Mouse (Mus musculus): ENCODE measurements at regions not wholly inside any gene's neighbourhood (a gene's known extent, or its start where the extent isn't known, plus 50 kb on each side); places are given as distances from the start of the nearest gene placed in this dataset.
A peak's percentile ranks its signal among the peaks of the same experiment; 100 is the strongest.

DNA sequence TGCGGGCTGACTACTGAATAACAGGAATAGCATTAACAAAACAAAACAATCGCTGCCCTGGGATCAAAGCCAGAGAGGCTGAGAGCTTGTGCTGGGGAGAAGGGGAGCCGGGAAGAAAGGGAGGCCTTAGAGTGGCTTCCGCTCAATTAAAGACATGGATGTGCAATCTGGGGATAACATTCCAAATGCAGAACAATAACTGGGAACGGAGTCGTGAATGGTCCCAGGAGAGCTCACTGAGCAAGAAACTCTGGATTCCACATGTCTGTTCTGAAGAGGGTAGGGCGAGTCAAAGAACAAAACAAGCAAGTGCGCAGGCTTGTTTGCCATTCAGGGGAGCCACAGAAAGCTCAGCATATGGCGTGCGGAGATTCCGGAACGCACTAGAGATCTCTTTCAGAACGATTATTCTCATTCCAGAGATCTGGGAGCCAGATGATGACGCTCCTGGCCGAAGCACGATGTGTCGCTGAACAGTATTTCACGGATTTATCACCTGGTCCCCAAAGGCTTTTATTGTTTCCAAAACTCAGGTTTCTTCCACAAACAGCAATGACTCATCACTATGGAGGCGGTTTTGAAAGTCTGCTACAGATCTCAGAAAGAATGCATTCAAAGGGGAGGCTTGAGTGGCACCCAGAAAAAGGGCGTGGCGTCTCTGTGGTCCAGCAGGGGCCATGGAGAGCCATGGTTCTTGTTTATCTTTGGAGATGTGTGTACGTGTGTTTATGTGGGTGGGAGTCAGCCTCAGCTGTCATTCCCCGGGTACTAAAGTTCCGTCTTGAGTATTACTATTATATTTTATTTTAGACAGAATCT, 159.0 kb downstream of the Slc4a3 start:
- H3K27ac ChIP-seq: 0 out of 2 replicates have a peak overlapping the region, but pooled peaks have one; percentile 11
- no peak overlapping the region for H3K9ac ChIP-seq
- no peak for ATAC-seq (ENCODE audit: insufficient read depth, low FRiP score, low read depth)
- H3K36me3 ChIP-seq: no peaks in the 10 kb centered on the region
- 51% methylated on average over 24 of the region's 24 CpGs for WGBS
- H3K4me2 ChIP-seq: peak overlapping the region; percentile 11; the same call in 1 of the 2 replicates
- H3K4me3 ChIP-seq (replicated peaks): no peak overlapping the region
- H3K27me3 ChIP-seq (replicated peaks): no peaks in the 10 kb centered on the region
- no peaks in the 10 kb centered on the region for H3K9me3 ChIP-seq
- H3K4me1 ChIP-seq: no peaks in the 10 kb centered on the region

- Histone ChIP-seq H3K9ac (no peak overlapping the region), H3K4me3 (replicated peaks) (no peak overlapping the region), H3K27me3 (replicated peaks) (no peaks in the 10 kb centered on the region), H3K4me2 (no peak overlapping the region), H3K27ac (no peak overlapping the region), H3K9me3 (no peaks in the 10 kb centered on the region), H3K4me1 (no peaks in the 10 kb centered on the region), H3K36me3 (no peaks in the 10 kb centered on the region)
- no peak for ATAC-seq (ENCODE audit: insufficient read depth, low FRiP score, low read depth)
- 61% methylated on average over 9 of the region's 9 CpGs for WGBS
These were observed 160.1 kb downstream of the Slc4a3 start for GRCm38 (mm10) chr1:75706126-75706525.

DNA sequence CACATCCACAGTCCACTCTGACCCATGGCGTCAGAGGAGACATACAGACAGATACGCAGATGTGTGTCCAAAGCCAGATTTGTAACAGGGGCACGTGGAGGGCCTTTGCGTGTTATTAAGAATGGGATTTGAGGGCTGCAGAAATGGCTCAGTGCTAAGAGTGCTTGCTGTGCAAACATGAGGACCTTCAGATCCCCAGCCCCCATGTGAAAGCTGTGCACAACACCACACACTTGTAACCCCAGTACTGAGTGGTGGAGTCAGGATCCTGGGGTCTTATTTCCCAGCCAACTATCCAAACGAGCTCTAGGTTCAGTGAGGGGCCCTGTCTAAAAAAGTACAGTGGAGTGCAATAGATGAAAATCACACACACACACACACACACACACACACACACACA, 177.4 kb downstream of the Slc4a3 start:
- H3K9me3 ChIP-seq: no peaks in the 10 kb centered on the region
- no peaks in the 10 kb centered on the region for H3K27me3 ChIP-seq (replicated peaks)
- WGBS: 90% methylated on average over 5 of the region's 5 CpGs
- H3K4me3 ChIP-seq (replicated peaks): no peak overlapping the region
- H3K9ac ChIP-seq: no peak overlapping the region
- no peak for ATAC-seq (ENCODE audit: insufficient read depth, low FRiP score, low read depth)
- no peak overlapping the region for H3K4me2 ChIP-seq
- H3K36me3 ChIP-seq: no peaks in the 10 kb centered on the region; the same call in 1 of the 2 replicates
- no peaks in the 10 kb centered on the region for H3K4me1 ChIP-seq
- no peak overlapping the region for H3K27ac ChIP-seq

- Histone ChIP-seq H3K36me3 (no peaks in the 10 kb centered on the region; the same call in 1 of the 2 replicates), H3K9me3 (no peaks in the 10 kb centered on the region), H3K27ac (no peak overlapping the region), H3K4me1 (no peaks in the 10 kb centered on the region), H3K4me2 (no peak overlapping the region), H3K27me3 (replicated peaks) (no peaks in the 10 kb centered on the region), H3K9ac (no peak overlapping the region), H3K4me3 (replicated peaks) (no peak overlapping the region)
- no peak for ATAC-seq (ENCODE audit: insufficient read depth, low FRiP score, low read depth)
- 79% methylated on average over 2 of the region's 2 CpGs for WGBS
These were observed 179.3 kb downstream of the Slc4a3 start for GRCm38 (mm10) chr1:75725329-75725728.

DNA sequence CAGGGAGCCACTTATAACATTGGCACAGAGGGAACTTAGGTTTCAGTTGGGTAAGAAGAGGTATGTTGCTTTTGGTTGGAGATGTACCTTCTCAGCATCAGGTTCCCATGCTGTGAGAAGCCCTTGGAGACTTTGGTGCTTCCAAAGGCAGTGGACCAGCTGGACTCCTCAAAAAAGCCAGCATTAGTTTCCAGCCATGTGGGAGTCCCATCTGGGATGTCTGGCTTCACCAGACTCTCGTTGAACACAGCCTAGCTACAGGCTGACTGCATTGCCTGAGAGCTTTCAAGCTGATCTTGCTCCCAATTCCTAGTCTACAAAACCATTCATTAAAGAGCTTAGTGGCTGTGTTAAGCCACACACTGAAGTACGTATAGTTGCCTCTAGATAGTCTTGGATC, 182.8 kb downstream of the Slc4a3 start:
- Histone ChIP-seq H3K4me3 (replicated peaks) (no peak overlapping the region), H3K4me1 (no peaks in the 10 kb centered on the region), H3K9ac (no peak overlapping the region), H3K36me3 (no peaks in the 10 kb centered on the region; the same call in 1 of the 2 replicates), H3K9me3 (no peaks in the 10 kb centered on the region), H3K4me2 (no peak overlapping the region), H3K27me3 (replicated peaks) (no peaks in the 10 kb centered on the region), H3K27ac (no peak overlapping the region)
- WGBS: 69% methylated on average over 2 of the region's 2 CpGs
- no peak for ATAC-seq (ENCODE audit: insufficient read depth, low FRiP score, low read depth)

GRCm38 (mm10) chr1:75733791-75734190, 187.7 kb downstream of the Slc4a3 start:
- H3K4me2 ChIP-seq: no peak overlapping the region
- no peaks in the 10 kb centered on the region for H3K27me3 ChIP-seq (replicated peaks)
- WGBS: 33% methylated on average over 4 of the region's 4 CpGs
- H3K4me3 ChIP-seq (replicated peaks): no peak overlapping the region
- H3K36me3 ChIP-seq: no peaks in the 10 kb centered on the region
- H3K27ac ChIP-seq: no peak overlapping the region
- no peak for ATAC-seq (ENCODE audit: insufficient read depth, low FRiP score, low read depth)
- no peaks in the 10 kb centered on the region for H3K4me1 ChIP-seq
- no peaks in the 10 kb centered on the region for H3K9me3 ChIP-seq
- H3K9ac ChIP-seq: no peak overlapping the region

DNA sequence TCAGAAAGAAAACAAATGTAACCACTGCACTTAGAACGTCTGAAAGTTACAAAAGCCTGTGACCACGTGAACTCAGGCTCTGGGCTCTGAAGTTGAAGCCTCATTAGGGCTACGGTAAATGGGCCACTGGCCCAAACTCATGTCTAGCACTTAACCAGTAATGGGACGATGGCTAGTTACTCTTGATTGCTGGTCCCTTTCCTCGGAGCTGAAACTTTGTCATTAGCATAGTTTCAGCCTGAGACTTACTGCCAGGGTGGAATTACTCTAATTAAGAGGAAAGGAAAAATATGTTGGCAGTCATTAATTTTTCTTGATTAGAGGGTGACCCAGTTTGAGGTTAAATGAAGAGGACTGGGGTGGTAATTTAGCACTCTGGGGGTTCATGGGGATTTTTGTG, 192.6 kb downstream of the Slc4a3 start:
- no peaks in the 10 kb centered on the region for H3K36me3 ChIP-seq
- no peaks in the 10 kb centered on the region for H3K4me1 ChIP-seq
- H3K4me2 ChIP-seq: no peak overlapping the region
- no peak overlapping the region for H3K4me3 ChIP-seq (replicated peaks)
- H3K27ac ChIP-seq: no peak overlapping the region
- H3K9ac ChIP-seq: no peak overlapping the region
- H3K27me3 ChIP-seq (replicated peaks): no peaks in the 10 kb centered on the region
- no peaks in the 10 kb centered on the region for H3K9me3 ChIP-seq
- no peak for ATAC-seq (ENCODE audit: insufficient read depth, low FRiP score, low read depth)
- WGBS: 68% methylated on average over 5 of the region's 5 CpGs

DNA sequence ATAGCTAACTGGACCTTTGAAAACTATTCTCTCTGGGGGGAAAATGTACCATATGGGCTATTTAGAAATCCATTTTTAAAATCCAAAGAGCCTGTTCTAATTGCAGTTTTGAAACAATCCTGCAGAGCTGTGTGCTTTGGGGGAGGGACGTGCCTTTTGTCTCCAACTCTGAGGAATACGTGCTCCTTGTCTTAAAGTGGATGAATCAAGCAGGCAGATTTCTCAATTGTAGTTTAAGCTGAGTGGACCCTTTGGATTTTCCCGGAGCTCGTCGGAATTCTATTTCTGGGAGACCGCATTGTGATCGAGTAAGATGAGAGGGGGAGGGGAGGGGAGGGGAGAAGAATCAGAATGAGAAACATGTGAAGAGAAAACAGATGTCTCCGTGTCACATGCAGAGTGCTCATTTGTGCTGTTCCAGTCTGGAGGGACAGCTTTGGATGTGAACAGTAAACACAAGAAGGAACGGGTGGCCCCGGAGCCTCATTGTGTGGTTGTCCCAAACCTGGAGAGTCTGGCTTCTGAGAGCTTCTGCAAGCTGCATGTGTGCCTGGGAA, 203.7 kb downstream of the Slc4a3 start:
- Histone ChIP-seq H3K9me3 (no peaks in the 10 kb centered on the region), H3K9ac (no peak overlapping the region), H3K4me2 (no peak overlapping the region), H3K27ac (no peak overlapping the region), H3K4me1 (no peaks in the 10 kb centered on the region), H3K4me3 (replicated peaks) (no peak overlapping the region), H3K36me3 (no peaks in the 10 kb centered on the region), H3K27me3 (replicated peaks) (no peaks in the 10 kb centered on the region)
- 68% methylated on average over 10 of the region's 10 CpGs for WGBS
- no peak for ATAC-seq (ENCODE audit: insufficient read depth, low FRiP score, low read depth)

DNA sequence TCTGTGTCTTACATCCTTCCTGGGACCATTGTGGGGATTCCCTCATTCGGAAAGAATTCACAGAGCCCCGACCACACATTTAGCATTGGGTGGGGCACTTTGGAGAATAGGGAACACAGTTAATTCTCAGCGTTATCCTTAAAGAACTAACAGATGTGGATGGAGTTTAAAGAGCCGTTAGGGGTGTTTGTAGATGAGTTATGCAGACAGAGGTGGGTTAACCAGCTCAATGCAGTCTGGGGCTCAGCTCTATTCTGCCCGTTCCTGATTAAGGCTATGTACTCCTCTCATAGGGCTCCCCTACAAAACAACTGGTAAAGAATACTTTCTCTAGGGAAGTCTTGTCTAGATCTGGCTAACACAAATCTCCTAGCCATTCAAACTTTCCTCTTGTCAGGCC, 226.1 kb downstream of the Slc4a3 start:
- no peak for ATAC-seq (ENCODE audit: insufficient read depth, low FRiP score, low read depth)

DNA sequence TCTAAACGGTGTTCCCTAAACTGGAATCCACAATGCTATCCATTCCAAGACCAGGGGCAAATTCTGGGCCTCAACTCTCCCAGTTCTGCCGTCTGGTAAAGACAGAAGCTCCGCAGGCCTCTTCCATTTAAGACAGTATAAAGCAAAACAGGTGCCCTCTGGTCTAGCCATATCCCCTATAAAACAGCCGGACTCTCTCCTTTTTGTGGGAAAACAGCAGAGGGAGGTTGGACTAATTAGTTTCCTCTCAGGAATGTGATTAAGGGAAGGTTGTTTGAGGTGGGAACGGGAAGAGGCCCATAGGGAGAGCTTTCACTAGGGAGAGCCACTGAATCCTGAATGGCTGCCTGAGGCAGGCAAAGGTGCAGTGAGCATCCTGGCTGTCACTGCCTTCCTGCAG, 226.9 kb downstream of the Slc4a3 start:
- Histone ChIP-seq H3K36me3 (no peaks in the 10 kb centered on the region), H3K4me2 (no peak overlapping the region), H3K9me3 (no peaks in the 10 kb centered on the region), H3K9ac (no peak overlapping the region), H3K4me3 (replicated peaks) (no peak overlapping the region), H3K27me3 (replicated peaks) (no peaks in the 10 kb centered on the region), H3K4me1 (no peaks in the 10 kb centered on the region), H3K27ac (no peak overlapping the region)
- 73% methylated on average over 5 of the region's 5 CpGs for WGBS
- no peak for ATAC-seq (ENCODE audit: insufficient read depth, low FRiP score, low read depth)

More for the DNA sequence above, 226.1 kb downstream of the Slc4a3 start:
- H3K9me3 ChIP-seq: no peaks in the 10 kb centered on the region
- no peak overlapping the region for H3K4me3 ChIP-seq (replicated peaks)
- H3K9ac ChIP-seq: no peak overlapping the region
- H3K27me3 ChIP-seq (replicated peaks): no peaks in the 10 kb centered on the region
- no peaks in the 10 kb centered on the region for H3K36me3 ChIP-seq
- no peak overlapping the region for H3K4me2 ChIP-seq
- 61% methylated on average over 5 of the region's 5 CpGs for WGBS
- no peak overlapping the region for H3K27ac ChIP-seq
- H3K4me1 ChIP-seq: no peaks in the 10 kb centered on the region

GRCm38 (mm10) chr1:75778889-75779288, 232.8 kb downstream of the Slc4a3 start:
- 78% methylated on average over 8 of the region's 8 CpGs for WGBS
- H3K9me3 ChIP-seq: no peaks in the 10 kb centered on the region
- no peak for ATAC-seq (ENCODE audit: insufficient read depth, low FRiP score, low read depth)

GRCm38 (mm10) chr1:75783206-75783605, 237.1 kb downstream of the Slc4a3 start:
- WGBS: 78% methylated on average over 2 of the region's 2 CpGs
- Histone ChIP-seq H3K4me3 (replicated peaks) (no peak overlapping the region), H3K27me3 (replicated peaks) (no peaks in the 10 kb centered on the region), H3K4me2 (no peak overlapping the region), H3K9ac (no peak overlapping the region), H3K27ac (no peak overlapping the region), H3K36me3 (no peaks in the 10 kb centered on the region), H3K4me1 (no peaks in the 10 kb centered on the region), H3K9me3 (no peaks in the 10 kb centered on the region)
- ATAC-seq (ENCODE audit: insufficient read depth, low FRiP score, low read depth): no peak

More at GRCm38 (mm10) chr1:75778889-75779288, 232.8 kb downstream of the Slc4a3 start:
- Histone ChIP-seq H3K4me1 (no peaks in the 10 kb centered on the region), H3K27me3 (replicated peaks) (no peaks in the 10 kb centered on the region), H3K36me3 (no peaks in the 10 kb centered on the region), H3K4me3 (replicated peaks) (no peak overlapping the region), H3K4me2 (no peak overlapping the region), H3K27ac (no peak overlapping the region), H3K9ac (no peak overlapping the region)

All from stomach, embryonic 15.5 days (tissue).